Mouse (Mus musculus) embryonic facial prominence, embryonic 11.5 days (tissue): ENCODE measurements around the gene Ipcef1. TPM values are rescaled to one million over a fixed set of nuclear protein-coding genes. Genes with fewer than 3 reads are reported as not detected.

Source experiments
- ATAC-seq: fragments of 200-750 bp; cut with Nextera tagmentation; replicated peaks from 2 replicates; pipeline ENCODE4 v1.8.0; 2017; ENCODE audit warnings: low read depth; ENCODE audit not compliant: insufficient number of reproducible peaks, low FRiP score, low TSS enrichment
- DNase-seq: peaks from one replicate; pipeline ENCODE4 v3.0.0-alpha.2; 2015; ENCODE audit warnings: low spot score
- H3K27ac ChIP-seq: fragments of 300-500 bp; sonication (generic); replicated peaks from 2 replicates; pipeline ENCODE4 v1.5.1; 2014; ENCODE audit warnings: mild to moderate bottlenecking, low read depth, low read length, control low read depth
- H3K27me3 ChIP-seq: fragments of 300-500 bp; sonication (generic); 2 replicates; pipeline ENCODE4 v1.6.1; 2014; ENCODE audit warnings: mild to moderate bottlenecking, low read length, moderate library complexity, mixed read lengths; ENCODE audit not compliant: control insufficient read depth, insufficient read depth
- H3K36me3 ChIP-seq: fragments of 300-500 bp; sonication (generic); replicated peaks from 2 replicates; pipeline ENCODE4 v1.6.1; 2014; ENCODE audit warnings: low read depth, mild to moderate bottlenecking, low read length, moderate library complexity, mixed read lengths; ENCODE audit not compliant: control insufficient read depth, insufficient read depth
- H3K4me1 ChIP-seq: fragments of 300-500 bp; sonication (generic); 2 replicates; pipeline ENCODE4 v1.6.1; 2014; ENCODE audit warnings: low read length, mixed read lengths; ENCODE audit not compliant: control insufficient read depth, insufficient read depth
- H3K4me2 ChIP-seq: fragments of 300-500 bp; sonication (generic); 2 replicates; pipeline ENCODE4 v1.6.1; 2014; ENCODE audit warnings: low read depth, mild to moderate bottlenecking, control low read depth, low read length, moderate library complexity
- H3K4me3 ChIP-seq: fragments of 300-500 bp; sonication (generic); 2 replicates; pipeline ENCODE4 v1.5.1; 2014; ENCODE audit warnings: low read depth, low read length, control low read depth
- H3K9ac ChIP-seq: fragments of 300-500 bp; sonication (generic); replicated peaks from 2 replicates; pipeline ENCODE4 v1.6.1; 2014; ENCODE audit warnings: mild to moderate bottlenecking, control low read depth, low read length
- H3K9me3 ChIP-seq: fragments of 300-500 bp; sonication (generic); replicated peaks from 2 replicates; pipeline ENCODE4 v1.6.1; 2016; ENCODE audit warnings: mild to moderate bottlenecking, low read length, inconsistent platforms, mixed read lengths; ENCODE audit not compliant: control insufficient read depth
- WGBS: fragments of 180-500 bp; shearing (Covaris S2); extraction: QIAGEN DNeasy Blood & Tissue Kit; methylation state at CpG from one replicate; pipeline ENCODE4 v1.1.7; 2014; 5-methylcytosine and 5-hydroxymethylcytosine counted together
- polyA plus RNA-seq: library from polyadenylated mRNA; unstranded; fragments of >200 nt; fragmentation: Nextera tagmentation; extraction: Ambion mirVana; gene quantifications from 2 replicates; pipeline ENCODE4 v1.2.1, GENCODE M21; 2014

The Ipcef1 gene
- polyA plus RNA-seq, 1 experiment from 2014 or later: 0.27 TPM

- Histone ChIP-seq H3K4me3 (no peak overlapping the region), H3K4me1 (no peaks in the 10 kb centered on the region), H3K27ac (no peak overlapping the region), H3K9ac (no peak overlapping the region), H3K36me3 (no peaks in the 10 kb centered on the region), H3K27me3 (no peaks in the 10 kb centered on the region), H3K4me2 (no peak overlapping the region), H3K9me3 (no peaks in the 10 kb centered on the region)
- no peak for ATAC-seq
- peak; percentile 12 for DNase-seq
- WGBS: 70% methylated on average over 2 of the region's 2 CpGs
These were observed 203.4 kb downstream of the Ipcef1 start for GRCm38 (mm10) chr10:6848834-6849233.

GRCm38 (mm10) chr10:6848162-6848754 is 204.0 kb downstream of the Ipcef1 start:
- 56% methylated on average over 7 of the region's 7 CpGs for WGBS
- Histone ChIP-seq H3K9me3 (no peaks in the 10 kb centered on the region), H3K4me3 (no peak overlapping the region), H3K27me3 (no peaks in the 10 kb centered on the region), H3K36me3 (no peaks in the 10 kb centered on the region), H3K27ac (no peak overlapping the region), H3K9ac (no peak overlapping the region), H3K4me1 (no peaks in the 10 kb centered on the region), H3K4me2 (no peak overlapping the region)
- ATAC-seq: 0 out of 2 replicates have a peak, but pooled peaks have one; percentile 44
- DNase-seq: peak; percentile 13

GRCm38 (mm10) chr10:6846283-6846682 is 206.0 kb downstream of the Ipcef1 start:
- WGBS: 85% methylated on average over 1 of the region's 1 CpGs
- ATAC-seq (no peak), DNase-seq (no peak)
- no peaks in the 10 kb centered on the region for H3K27me3 ChIP-seq
- no peaks in the 10 kb centered on the region for H3K4me1 ChIP-seq
- no peak overlapping the region for H3K9ac ChIP-seq
- H3K36me3 ChIP-seq: no peaks in the 10 kb centered on the region
- no peak overlapping the region for H3K27ac ChIP-seq
- no peaks in the 10 kb centered on the region for H3K9me3 ChIP-seq
- H3K4me2 ChIP-seq: no peak overlapping the region
- no peak overlapping the region for H3K4me3 ChIP-seq

- Histone ChIP-seq H3K4me1 (no peaks in the 10 kb centered on the region), H3K27ac (no peak overlapping the region), H3K4me3 (no peak overlapping the region), H3K27me3 (no peaks in the 10 kb centered on the region), H3K9ac (no peak overlapping the region), H3K36me3 (no peaks in the 10 kb centered on the region), H3K9me3 (no peaks in the 10 kb centered on the region), H3K4me2 (no peak overlapping the region)
- no peak for DNase-seq
- ATAC-seq: no peak
- WGBS: 77% methylated on average over 1 of the region's 1 CpGs
These were observed 210.1 kb downstream of the Ipcef1 start for GRCm38 (mm10) chr10:6842225-6842624.

Other genes with a start within 250 kb of the Ipcef1 start
- 8.5 and 10.1 TPM in 2 replicates for gene Cnksr3, start 159.8 kb upstream of the Ipcef1 start, polyA plus RNA-seq